Mouse (Mus musculus): ENCODE results near the gene Zfp626. TPM values are rescaled to one million over a fixed set of nuclear protein-coding genes. Genes with fewer than 3 reads are reported as not detected.
"Not testable (repeated sequence)": the region's sequence is repeated elsewhere in the genome, so short reads cannot be mapped to it uniquely, and the experiment has no call there.

The Zfp626 gene
- polyA plus RNA-seq, 1 experiment from 2014 or later = 0.89 TPM

- Histone ChIP-seq H3K4me1 (no peaks in the 10 kb centered on the region), H3K4me3 (no peak overlapping the region), H3K27me3 (replicated peaks) (no peaks in the 10 kb centered on the region), H3K4me2 (no peak overlapping the region), H3K9me3 (replicated peaks) (0 out of 2 replicates have a peak, but pooled peaks cover 8% of the 10 kb centered on the region), H3K9ac (no peak overlapping the region), H3K27ac (no peak overlapping the region), H3K36me3 (peaks cover 24% of the 10 kb centered on the region)
- ATAC-seq = no peak
Measured at GRCm38 (mm10) chr7:27822611-27823010, 15.6 kb downstream of the Zfp626 start.

DNA sequence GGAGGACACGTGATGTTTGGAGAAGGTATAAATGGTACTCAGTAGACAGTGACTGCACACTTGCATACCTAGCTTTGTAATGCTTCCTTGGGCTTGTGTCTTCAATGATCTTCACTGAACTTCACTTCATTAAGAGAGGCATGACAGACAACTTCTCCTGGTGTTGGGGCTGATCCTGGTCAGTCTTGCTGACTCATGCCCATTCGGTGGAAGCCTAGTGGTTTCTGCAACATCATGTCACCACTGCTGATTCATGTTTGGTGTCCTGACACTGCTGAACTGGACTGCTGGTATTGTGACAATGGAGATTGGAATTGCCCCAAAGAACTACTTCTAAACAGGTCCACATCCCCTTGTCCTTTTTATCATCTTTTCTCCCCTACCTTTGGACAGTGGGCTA lies 27.1 kb downstream of the Zfp626 start:
- no peak overlapping the region for H3K4me2 ChIP-seq
- ATAC-seq = no peak
- no peaks in the 10 kb centered on the region; the same call in 1 of the 2 replicates for H3K27me3 ChIP-seq (replicated peaks)
- no peak overlapping the region for H3K27ac ChIP-seq
- H3K4me3 ChIP-seq = no peak overlapping the region
- no peak overlapping the region for H3K9ac ChIP-seq
- H3K36me3 ChIP-seq = no peaks in the 10 kb centered on the region
- no peaks in the 10 kb centered on the region for H3K9me3 ChIP-seq (replicated peaks)
- 58% methylated on average over 2 of the region's 2 CpGs for WGBS (ENCODE audit: insufficient replicate concordance)
- peaks cover 6% of the 10 kb centered on the region for H3K4me1 ChIP-seq

DNA sequence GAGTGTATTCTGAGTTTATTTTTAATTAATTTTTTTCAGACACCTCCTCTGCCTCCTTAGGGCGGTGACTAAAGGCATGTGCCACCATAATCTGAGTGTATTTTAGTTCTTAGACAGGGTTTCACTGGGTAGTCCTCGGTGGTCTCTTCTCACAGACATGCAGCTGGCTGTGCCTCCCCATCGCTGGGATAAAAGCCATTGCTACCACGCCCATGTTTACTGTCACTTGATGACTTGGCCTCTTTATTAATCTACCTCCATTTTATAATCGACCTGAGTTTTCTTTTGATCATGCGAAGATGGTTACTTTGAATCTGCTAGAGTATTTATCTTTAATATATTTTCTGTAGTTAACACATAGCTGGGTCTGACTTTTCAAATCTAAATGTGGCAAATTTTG lies 30.9 kb downstream of the Zfp626 start:
- H3K9ac ChIP-seq = peak overlapping the region; percentile 74
- no peaks in the 10 kb centered on the region for H3K36me3 ChIP-seq
- no peaks in the 10 kb centered on the region for H3K27me3 ChIP-seq (replicated peaks)
- H3K27ac ChIP-seq = peak overlapping the region; percentile 77
- WGBS (ENCODE audit: insufficient replicate concordance) = 25% methylated on average over 6 of the region's 6 CpGs
- peak overlapping the region; percentile 70 for H3K4me3 ChIP-seq
- H3K9me3 ChIP-seq (replicated peaks) = no peaks in the 10 kb centered on the region
- H3K4me2 ChIP-seq = peak overlapping the region; percentile 78
- H3K4me1 ChIP-seq = peaks cover 18% of the 10 kb centered on the region
- ATAC-seq = peak; percentile 67

GRCm38 (mm10) chr7:27838323-27839249 lies 31.6 kb downstream of the Zfp626 start, which contains the start of gene Zfp59:
Zfp59 (plus strand) TSS chr7:27838607.
- peaks cover 18% of the 10 kb centered on the region for H3K4me1 ChIP-seq
- 3% methylated on average over 34 of the region's 34 CpGs for WGBS (ENCODE audit: insufficient replicate concordance)
- no peaks in the 10 kb centered on the region for H3K27me3 ChIP-seq (replicated peaks)
- H3K9me3 ChIP-seq (replicated peaks) = no peaks in the 10 kb centered on the region
- H3K4me3 ChIP-seq = peak within 1 kb of the TSS; percentile 70
- peak within 1 kb of the TSS; percentile 78 for H3K4me2 ChIP-seq
- H3K36me3 ChIP-seq = no peaks in the 10 kb centered on the region
- ATAC-seq = peak; percentile 93
- H3K9ac ChIP-seq = peak within 1 kb of the TSS; percentile 74
- H3K27ac ChIP-seq = peak within 1 kb of the TSS; percentile 77

- WGBS (ENCODE audit: insufficient replicate concordance) = 90% methylated on average over 7 of the region's 7 CpGs
- H3K9me3 ChIP-seq (replicated peaks) = no peaks in the 10 kb centered on the region
- H3K27me3 ChIP-seq (replicated peaks) = no peaks in the 10 kb centered on the region
- H3K4me3 ChIP-seq = no peak overlapping the region
- H3K4me2 ChIP-seq = peak overlapping the region; percentile 78; the same call in 1 of the 2 replicates
- peaks cover 2% of the 10 kb centered on the region for H3K36me3 ChIP-seq
- no peak for ATAC-seq
- no peak overlapping the region for H3K27ac ChIP-seq
- peaks cover 18% of the 10 kb centered on the region for H3K4me1 ChIP-seq
- no peak overlapping the region for H3K9ac ChIP-seq
Measured at GRCm38 (mm10) chr7:27839596-27839995, 32.6 kb downstream of the Zfp626 start.

- Histone ChIP-seq H3K4me3 (no peak overlapping the region), H3K9ac (no peak overlapping the region), H3K4me2 (no peak overlapping the region), H3K4me1 (peaks cover 18% of the 10 kb centered on the region), H3K9me3 (replicated peaks) (no peaks in the 10 kb centered on the region), H3K36me3 (peaks cover 7% of the 10 kb centered on the region), H3K27me3 (replicated peaks) (no peaks in the 10 kb centered on the region), H3K27ac (no peak overlapping the region)
- no peak for ATAC-seq
- WGBS (ENCODE audit: insufficient replicate concordance) = 70% methylated on average over 6 of the region's 6 CpGs
Measured at GRCm38 (mm10) chr7:27840104-27840503, 33.1 kb downstream of the Zfp626 start.

DNA sequence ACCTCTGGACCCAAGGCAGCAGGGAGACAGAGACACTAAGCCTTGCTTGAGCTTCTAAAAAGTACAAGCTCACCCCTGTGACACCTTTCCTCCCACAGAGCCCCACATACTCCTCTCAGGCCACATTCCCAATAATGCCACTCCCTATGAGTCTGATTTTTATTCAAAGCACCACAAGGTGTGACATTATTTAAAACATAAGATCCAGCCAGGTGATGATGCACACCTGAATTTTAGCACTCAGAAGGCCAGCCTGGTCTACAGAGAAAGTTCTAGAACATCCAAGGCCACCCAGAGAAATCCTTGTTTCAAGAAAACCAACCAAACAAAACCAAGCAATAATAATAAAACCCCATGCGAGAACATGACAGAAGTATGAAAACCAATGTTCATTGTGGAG lies 50.2 kb downstream of the Zfp626 start, which contains the start of gene Zfp607a:
Zfp607a (plus strand) TSS at position 301 of the 400 bp plus-strand sequence.
- Histone ChIP-seq H3K9ac (no peak within 1 kb of the TSS), H3K4me1 (peaks cover 29% of the 10 kb centered on the region), H3K9me3 (replicated peaks) (no peaks in the 10 kb centered on the region), H3K27me3 (replicated peaks) (no peaks in the 10 kb centered on the region), H3K27ac (no peak within 1 kb of the TSS), H3K4me3 (no peak within 1 kb of the TSS), H3K36me3 (peaks cover 17% of the 10 kb centered on the region), H3K4me2 (no peak within 1 kb of the TSS)
- ATAC-seq = no peak
- 86% methylated on average over 1 of the region's 1 CpGs for WGBS (ENCODE audit: insufficient replicate concordance)

DNA sequence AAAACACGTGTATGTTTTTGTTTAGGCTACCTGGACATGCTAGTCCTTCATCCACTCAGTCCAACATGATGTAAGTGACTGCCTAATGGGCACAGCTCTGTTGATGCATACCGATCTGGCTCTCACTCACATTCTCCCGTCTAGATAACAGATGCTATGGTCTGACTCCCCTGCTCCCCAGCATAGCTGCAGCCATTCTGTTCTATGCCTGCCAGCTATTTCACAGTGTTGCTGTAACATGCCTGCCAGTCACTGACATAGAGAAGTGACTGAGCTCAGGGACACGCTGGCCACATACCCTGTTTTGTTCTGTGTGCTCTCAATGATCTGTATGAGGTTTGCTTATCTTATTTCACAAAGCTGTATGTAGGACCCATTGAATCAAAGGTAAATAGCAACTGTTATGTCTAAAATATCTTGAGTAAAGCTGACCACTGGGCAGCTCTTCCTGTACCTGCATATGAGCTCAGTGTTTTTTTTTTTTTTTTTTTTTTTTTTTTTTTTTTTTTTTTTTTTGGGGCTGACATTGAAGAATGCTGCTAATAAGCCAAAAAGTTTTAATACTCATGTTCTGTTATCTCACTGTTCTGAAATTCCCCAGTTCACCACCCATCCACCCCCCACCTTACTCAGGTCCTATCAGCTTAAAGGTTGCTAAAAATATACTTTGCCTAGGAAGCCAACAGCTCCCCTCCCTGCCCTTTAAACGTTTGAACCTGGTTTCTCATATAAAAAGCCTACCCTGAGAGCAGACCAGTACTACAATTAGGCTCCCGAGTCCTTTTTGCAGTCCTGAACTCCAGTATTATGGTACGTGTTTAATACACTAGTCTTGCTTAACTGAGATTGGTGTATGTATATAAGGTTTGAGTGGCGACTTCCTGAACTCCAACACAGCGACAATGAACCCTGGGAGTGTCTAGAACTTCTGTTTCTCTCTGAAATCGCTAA lies 52.6 kb downstream of the Zfp626 start:
- H3K27ac ChIP-seq = peak overlapping the region; percentile 71
- ATAC-seq = peak; percentile 51
- H3K4me3 ChIP-seq = peak overlapping the region; percentile 65
- H3K4me1 ChIP-seq = peaks cover 29% of the 10 kb centered on the region
- WGBS (ENCODE audit: insufficient replicate concordance) = 16% methylated on average over 10 of the region's 10 CpGs
- no peaks in the 10 kb centered on the region for H3K9me3 ChIP-seq (replicated peaks)
- peaks cover 13% of the 10 kb centered on the region for H3K36me3 ChIP-seq
- no peaks in the 10 kb centered on the region for H3K27me3 ChIP-seq (replicated peaks)
- peak overlapping the region; percentile 72 for H3K9ac ChIP-seq
- H3K4me2 ChIP-seq = peak overlapping the region; percentile 80

DNA sequence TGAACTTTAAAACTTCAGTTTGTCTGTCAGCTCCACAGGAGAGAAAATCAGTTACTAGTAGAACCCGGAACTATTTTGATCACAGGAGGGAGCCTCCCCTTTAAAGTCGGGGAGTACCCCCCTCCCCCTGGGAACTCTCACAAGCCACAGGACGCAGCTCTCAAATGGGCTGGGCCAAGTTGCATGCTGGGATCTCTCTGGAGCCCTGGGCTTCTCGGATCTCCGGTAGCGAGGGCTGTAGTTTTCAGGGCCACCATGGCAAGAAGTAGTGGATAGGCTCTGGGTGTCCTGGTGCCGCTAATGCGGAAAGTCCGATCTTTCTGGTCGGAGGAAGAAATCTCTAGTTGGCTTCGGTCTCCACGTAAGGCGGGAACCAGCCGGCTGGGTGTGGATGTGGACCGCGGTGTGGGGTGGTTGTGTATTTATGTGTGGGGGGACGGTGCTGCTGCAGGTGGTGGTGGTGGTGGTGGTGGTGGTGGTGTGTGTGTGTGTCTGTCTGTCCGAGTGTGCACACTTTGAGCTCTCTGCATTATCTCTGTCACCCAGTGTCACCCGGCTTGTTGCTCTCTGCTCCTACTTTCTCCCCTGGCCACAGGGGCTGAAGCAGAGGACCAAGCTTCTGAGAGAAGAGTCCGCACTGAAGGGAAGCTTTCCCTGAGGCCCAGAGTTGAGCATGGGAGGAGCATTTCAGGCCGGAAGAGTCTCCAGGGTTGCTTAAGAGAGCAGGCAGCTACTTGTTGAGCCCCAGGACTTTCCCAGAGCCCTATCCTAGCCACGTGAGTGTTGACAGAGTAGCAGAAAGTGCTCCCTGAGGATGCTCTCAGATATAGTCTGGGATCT lies 53.6 kb downstream of the Zfp626 start:
- Histone ChIP-seq H3K4me3 (peak overlapping the region; percentile 65), H3K4me2 (peak overlapping the region; percentile 80), H3K4me1 (peaks cover 29% of the 10 kb centered on the region), H3K27ac (peak overlapping the region; percentile 71), H3K9ac (peak overlapping the region; percentile 72), H3K36me3 (peaks cover 19% of the 10 kb centered on the region), H3K27me3 (replicated peaks) (no peaks in the 10 kb centered on the region), H3K9me3 (replicated peaks) (no peaks in the 10 kb centered on the region)
- under 1% methylated on average over 22 of the region's 22 CpGs for WGBS (ENCODE audit: insufficient replicate concordance)
- ATAC-seq = peak; percentile 85

DNA sequence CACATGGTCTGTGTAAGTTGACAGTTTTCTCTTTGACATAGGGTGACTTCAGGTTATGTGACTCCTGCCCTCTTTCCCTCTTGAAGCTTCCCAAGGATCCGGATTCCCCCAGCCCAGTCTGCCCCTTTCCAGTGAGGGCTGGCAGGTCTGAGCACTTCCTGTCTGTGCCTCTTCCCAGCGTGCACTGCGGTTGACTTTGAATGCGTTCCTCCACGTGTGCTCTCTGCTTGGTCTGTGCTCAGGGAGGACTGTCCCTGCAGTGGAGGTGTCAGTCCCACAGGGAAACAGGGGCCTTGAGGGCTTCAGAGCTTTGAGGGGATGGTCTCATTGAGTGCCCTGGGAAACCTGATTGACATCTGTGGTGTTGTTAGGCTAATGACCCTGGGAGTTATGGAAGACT lies 55.6 kb downstream of the Zfp626 start:
- H3K27ac ChIP-seq; H3K9ac ChIP-seq; H3K9me3 ChIP-seq (replicated peaks); H3K4me3 ChIP-seq; ATAC-seq; H3K27me3 ChIP-seq (replicated peaks); H3K4me2 ChIP-seq: not testable (repeated sequence)
- Histone ChIP-seq H3K4me1 (peaks cover 29% of the 10 kb centered on the region), H3K36me3 (peaks cover 37% of the 10 kb centered on the region)
- WGBS (ENCODE audit: insufficient replicate concordance) = 61% methylated on average over 5 of the region's 5 CpGs
